Mouse (Mus musculus) adrenal gland, postnatal 36 days (tissue): Measurements from ENCODE around the gene Dhx15. TPM values are rescaled to one million over a fixed set of nuclear protein-coding genes. Genes with fewer than 3 reads are reported as not detected.
A peak's percentile ranks its signal among the peaks of the same experiment; 100 is the strongest.

ENCODE experiments used
- DNase-seq, 2 experiments: peaks; one replicate each; pipeline ENCODE4 v3.0.0; 2021; ENCODE audit warnings: mixed read lengths in 1 of 2
- total RNA-seq, 2 experiments: library from RNA; stranded (reverse); gene quantifications; 2 replicates each; pipeline ENCODE4 v1.2.3; 2021

The Dhx15 gene
- total RNA-seq, 2 experiments from 2014 or later, result 108 to 134 TPM

- DNase-seq, result peak; percentile 36 to 49
Observed at GRCm38 (mm10) chr5:52145684-52146083, 44.6 kb downstream of the Dhx15 start.

DNA sequence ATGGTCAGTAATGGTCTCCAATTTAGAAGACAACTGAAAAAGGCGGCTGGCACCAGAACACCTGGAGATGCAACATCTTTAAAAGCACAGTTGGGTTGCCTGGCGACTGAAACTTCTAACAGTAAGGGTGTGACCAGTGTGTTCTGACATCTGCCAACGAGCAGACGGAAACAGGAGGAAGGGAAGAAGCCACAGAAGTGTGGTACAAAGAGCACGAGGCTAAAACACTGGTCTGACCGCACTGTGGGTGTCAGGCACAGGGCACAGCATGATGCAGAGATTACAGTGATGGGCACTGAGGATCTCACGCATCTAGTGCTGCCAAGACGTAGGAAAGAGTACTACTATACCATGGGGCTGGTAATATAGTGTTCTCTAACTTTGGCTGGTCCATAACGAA lies 48.4 kb downstream of the Dhx15 start:
- no peak for DNase-seq

- no peak for DNase-seq
Observed at GRCm38 (mm10) chr5:52138819-52139218, 51.5 kb downstream of the Dhx15 start.

GRCm38 (mm10) chr5:52138134-52138533 lies 52.2 kb downstream of the Dhx15 start:
- no peak for DNase-seq

DNA sequence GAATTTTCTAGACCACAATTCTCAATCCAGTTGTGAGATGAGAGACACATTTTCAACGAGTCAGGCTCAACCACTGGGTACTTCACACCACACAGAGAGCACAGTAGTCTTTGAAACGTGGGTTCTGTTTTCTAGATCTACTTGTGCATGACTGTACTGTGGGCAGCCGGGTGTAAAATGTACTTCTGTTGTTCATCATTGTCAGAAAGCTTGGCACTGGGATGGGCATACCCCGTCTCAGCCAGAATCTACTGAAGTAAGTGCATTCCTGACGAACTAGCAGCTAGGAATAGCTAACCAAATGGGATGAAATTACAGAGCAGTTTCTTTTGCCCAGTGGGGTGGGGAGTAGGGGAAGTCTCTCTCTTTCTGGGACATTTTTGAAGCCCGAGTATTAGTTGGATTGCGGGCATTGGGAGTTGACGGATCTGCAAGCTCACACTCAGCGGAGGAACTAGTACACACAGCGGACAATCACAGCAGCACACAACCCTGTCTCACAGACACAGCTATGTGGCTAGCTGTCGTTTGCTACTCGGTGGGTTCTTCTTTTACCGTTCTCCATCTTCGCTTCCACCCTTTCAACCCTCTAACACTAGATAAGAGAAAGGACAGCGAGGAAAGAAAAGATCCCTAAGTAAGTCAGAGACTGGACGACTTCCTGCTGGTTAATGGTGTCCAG lies 54.7 kb downstream of the Dhx15 start:
- DNase-seq, result no peak

- no peak for DNase-seq
Observed at GRCm38 (mm10) chr5:52132840-52133239, 57.5 kb downstream of the Dhx15 start.

GRCm38 (mm10) chr5:52132092-52132491 lies 58.2 kb downstream of the Dhx15 start:
- peak; percentile 61 to 82 for DNase-seq

- DNase-seq, result no peak
Observed at GRCm38 (mm10) chr5:52131389-52131788, 58.9 kb downstream of the Dhx15 start.

GRCm38 (mm10) chr5:52130496-52130895 lies 59.8 kb downstream of the Dhx15 start:
- no peak for DNase-seq

DNA sequence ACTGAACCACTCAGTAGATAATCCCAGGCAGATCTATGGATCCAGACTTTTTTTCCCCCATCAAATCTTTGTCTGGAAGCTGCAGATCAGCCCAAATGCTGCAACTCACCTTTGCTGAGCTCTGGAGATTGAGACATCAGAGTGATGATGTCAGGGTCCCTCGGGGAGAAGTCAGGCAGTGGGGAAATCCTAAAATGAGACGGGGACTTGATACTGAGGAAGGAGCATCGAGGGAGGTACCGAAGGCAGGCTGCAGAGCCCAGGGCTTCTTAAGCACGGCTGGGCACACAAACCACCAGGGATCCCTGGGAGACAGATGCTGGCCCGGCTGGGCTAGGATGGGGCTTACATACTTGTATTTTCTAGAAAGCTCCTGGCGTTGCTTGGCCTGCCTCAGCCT lies 64.1 kb downstream of the Dhx15 start:
- no peak for DNase-seq

DNA sequence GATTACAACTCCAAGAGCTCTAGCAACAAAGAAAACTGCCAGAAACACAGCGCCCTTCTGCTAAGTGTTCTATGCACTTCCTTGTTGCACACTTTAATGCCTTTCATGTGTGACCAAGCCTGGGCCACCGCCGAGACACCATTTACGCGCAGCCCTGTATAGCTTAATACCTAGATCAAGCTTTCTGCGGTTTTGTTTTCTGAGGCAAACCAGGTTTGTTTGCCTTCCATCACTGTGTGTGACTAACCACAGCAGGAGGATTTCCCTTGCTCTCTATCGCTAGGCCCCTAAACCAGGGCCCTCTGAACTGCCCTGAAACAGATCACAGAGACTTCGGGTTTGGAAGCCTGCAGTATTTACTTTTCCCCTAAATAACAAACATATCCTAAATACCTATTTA lies 64.5 kb downstream of the Dhx15 start:
- DNase-seq, result no peak

- DNase-seq, result no peak
Observed at GRCm38 (mm10) chr5:52122146-52122545, 68.2 kb downstream of the Dhx15 start.

DNA sequence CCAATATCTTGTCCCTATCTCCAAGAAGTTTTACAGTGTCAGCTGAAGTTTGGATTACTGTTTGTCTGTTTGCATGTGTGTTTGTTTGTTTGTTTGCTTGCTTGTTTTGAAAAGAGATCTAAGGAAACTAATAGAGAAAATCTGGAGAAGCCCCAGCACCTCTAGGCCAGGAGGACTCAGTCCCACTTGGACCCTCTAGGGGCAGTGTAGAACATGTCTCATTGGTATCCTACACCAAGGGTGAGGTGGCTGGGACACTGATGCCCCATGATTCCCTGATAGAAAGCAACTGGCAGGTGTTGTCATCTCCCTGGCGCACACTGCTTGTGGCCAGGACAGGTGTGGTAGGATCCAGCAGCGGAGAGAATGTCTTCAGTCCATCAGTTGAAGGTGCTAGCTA lies 70.5 kb downstream of the Dhx15 start:
- DNase-seq, result no peak

DNA sequence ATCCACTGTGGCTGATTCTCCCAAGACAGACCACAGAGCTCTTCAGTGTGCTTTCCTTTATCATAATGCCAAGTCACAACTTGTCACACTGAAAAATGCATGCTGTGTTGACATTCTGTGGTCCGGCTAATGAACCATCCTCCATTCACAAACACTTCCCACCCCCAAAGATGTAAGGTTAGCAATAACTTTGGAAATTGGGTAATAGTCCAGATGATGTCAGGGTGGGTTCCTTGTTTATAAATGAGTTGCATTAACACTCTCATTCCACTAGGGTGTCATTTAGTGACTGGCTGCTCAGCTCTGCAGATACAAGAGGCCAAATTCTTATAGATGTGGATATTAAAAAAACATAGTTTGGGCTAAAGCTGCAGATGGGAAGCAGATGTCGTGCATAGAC lies 71.1 kb downstream of the Dhx15 start:
- DNase-seq, result no peak

GRCm38 (mm10) chr5:52117829-52118228 lies 72.5 kb downstream of the Dhx15 start:
- DNase-seq, result no peak

DNA sequence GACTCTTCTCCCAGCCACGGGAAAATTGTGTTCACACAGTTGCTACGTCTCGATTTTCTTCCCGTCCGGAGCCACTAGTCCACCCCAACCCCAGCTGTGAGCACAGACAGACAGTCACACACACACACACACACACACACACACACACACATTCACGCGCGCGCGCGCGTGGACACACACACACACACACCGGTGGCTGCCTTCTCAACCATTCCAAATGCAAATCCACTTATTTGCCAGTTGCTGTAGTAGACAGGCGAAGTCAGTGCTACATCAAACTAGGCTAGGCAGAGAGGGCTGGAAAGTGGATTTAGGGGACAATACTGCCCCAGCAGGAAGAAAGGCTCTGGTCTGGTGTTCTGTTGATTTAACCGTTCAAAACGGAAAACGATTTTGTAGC lies 73.9 kb downstream of the Dhx15 start:
- DNase-seq, result no peak

- DNase-seq, result peak; percentile 61 to 71
Observed at GRCm38 (mm10) chr5:52115821-52116317, 74.4 kb downstream of the Dhx15 start.

DNA sequence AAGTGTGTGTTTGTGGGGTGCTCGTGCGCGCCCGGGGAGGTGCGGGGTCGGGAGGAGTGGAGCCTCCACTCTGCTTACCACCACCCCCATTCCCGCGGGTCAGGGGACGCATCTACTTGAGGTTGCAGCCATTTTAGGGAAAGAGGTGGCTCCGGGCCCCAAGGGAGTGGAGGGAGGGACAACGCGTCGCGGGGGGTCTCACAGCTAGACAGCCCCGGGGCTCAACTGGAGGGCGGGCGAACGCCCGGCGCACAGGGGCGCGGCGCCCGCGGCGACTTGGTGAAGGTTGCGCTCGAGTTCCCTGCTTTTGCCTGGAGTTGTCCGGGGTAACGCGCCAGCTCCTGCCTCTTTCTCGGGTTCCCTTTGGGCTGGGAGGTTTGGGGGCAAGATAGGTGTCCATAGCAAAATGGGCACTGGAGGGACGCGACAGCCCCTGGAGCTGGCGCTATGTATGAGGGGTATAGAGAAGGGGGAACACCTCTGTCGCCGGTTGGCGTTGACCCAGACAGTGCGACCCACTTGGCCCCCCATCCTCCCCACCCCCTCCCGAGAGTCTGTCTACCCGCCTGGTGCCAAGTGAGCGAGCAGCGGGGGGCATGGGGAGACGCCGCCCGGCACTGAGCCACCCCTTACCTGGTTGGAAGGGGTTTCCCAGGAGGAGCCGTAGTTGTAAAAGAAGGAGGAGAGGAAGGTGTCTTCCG lies 75.4 kb downstream of the Dhx15 start:
- peak; percentile 9 to 11 for DNase-seq

GRCm38 (mm10) chr5:52113851-52114731 lies 76.2 kb downstream of the Dhx15 start:
- peak; percentile 29 to 40 for DNase-seq

GRCm38 (mm10) chr5:52112953-52113841 lies 77.1 kb downstream of the Dhx15 start:
- DNase-seq, result peak; percentile 40 to 55

DNA sequence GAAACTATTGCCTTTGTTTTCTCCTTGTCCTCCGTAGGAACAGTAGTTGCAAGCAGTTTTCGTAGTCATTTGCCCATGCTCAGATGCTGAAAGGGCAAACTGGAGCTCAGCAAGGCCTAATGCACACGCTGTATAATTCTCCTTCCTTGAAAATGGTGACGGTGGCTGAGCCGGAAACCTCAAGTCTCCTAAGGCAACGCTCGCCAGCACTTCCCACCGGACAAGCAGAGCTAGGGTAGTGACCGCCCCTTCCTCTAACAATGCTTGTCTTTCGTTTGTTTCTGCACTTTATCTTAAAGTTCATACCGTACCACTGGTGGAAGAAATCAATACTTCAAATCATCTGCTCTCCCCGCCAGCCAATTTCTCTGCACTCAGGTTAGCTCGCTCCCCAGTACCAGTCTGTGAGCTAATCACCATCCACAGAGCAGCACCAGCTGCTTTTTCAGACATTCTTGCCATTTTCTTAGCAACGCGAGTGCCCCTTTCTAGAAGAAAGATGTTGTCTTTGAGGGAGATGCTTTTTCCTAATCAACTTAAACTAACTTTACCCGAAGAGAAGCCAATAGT lies 78.0 kb downstream of the Dhx15 start:
- no peak for DNase-seq
